Mouse (Mus musculus) CH12.LX (cell line): ENCODE measurements around the gene Bmpr1a. TPM values are rescaled to one million over a fixed set of nuclear protein-coding genes. Genes with fewer than 3 reads are reported as not detected.
"Not testable (repeated sequence)": the region's sequence is repeated elsewhere in the genome, so short reads cannot be mapped to it uniquely, and the experiment has no call there.

ENCODE experiments used
- DNase-seq: peaks from one replicate; pipeline ENCODE4 v3.0.0-alpha.2; 2013; ENCODE audit errors: extremely low read depth
- H3K27ac ChIP-seq: 2 replicates; pipeline ENCODE4 v1.5.1; 2012; ENCODE audit warnings: low read depth, mild to moderate bottlenecking, control low read depth, moderate library complexity; ENCODE audit not compliant: insufficient read depth
- H3K27me3 ChIP-seq: replicated peaks from 2 replicates; pipeline ENCODE3; 2012; ENCODE audit warnings: inconsistent platforms
- H3K36me3 ChIP-seq, 2 experiments: replicated peaks in 1 of 2; 2 replicates each; pipeline versions ENCODE3 to v1.6.1; 2012; ENCODE audit warnings: inconsistent platforms in 1 of 2, low read length in 1 of 2, mild to moderate bottlenecking in 1 of 2, mixed read lengths in 1 of 2, moderate library complexity in 1 of 2; ENCODE audit not compliant: control insufficient read depth in 1 of 2, insufficient read depth in 1 of 2
- H3K4me1 ChIP-seq, 2 experiments: 2 replicates each; pipeline ENCODE4 v1.6.1; 2012; ENCODE audit warnings: inconsistent platforms in 1 of 2, moderate library complexity in 1 of 2; ENCODE audit not compliant: insufficient read depth in 2 of 2, control insufficient read depth in 1 of 2
- H3K4me2 ChIP-seq: 2 replicates; pipeline ENCODE4 v1.6.1; 2012; ENCODE audit warnings: low read depth, mild to moderate bottlenecking, control low read depth; ENCODE audit not compliant: poor library complexity, insufficient read depth, severe bottlenecking
- H3K4me3 ChIP-seq, 3 experiments: fragments of 150-350 bp in 1 of 3; sonication (generic) in 1 of 3; replicated peaks in 1 of 3; 2 replicates each; pipeline versions ENCODE3 to v1.5.1; 2011 to 2012; ENCODE audit warnings: low read depth in 2 of 3, low read length in 2 of 3, mild to moderate bottlenecking in 2 of 3, moderate library complexity in 2 of 3, control low read depth in 1 of 3, improper control_type of control experiment in 1 of 3, inconsistent platforms in 1 of 3, mixed read lengths in 1 of 3; ENCODE audit not compliant: poor library complexity in 1 of 3
- H3K79me2 ChIP-seq: replicated peaks from 2 replicates; pipeline ENCODE4 v1.6.1; 2012; ENCODE audit warnings: mild to moderate bottlenecking, moderate library complexity; ENCODE audit not compliant: control insufficient read depth, poor library complexity, insufficient read depth, severe bottlenecking; ENCODE audit errors: extremely low read depth
- H3K9ac ChIP-seq: 2 replicates; pipeline ENCODE4 v1.6.1; 2012; ENCODE audit warnings: low read depth, mild to moderate bottlenecking, control low read depth, moderate library complexity; ENCODE audit not compliant: insufficient read depth
- H3K9me3 ChIP-seq: replicated peaks from 2 replicates; pipeline ENCODE3; 2012; ENCODE audit warnings: low read length, inconsistent platforms, mixed read lengths
- BHLHE40 ChIP-seq: IDR thresholded peaks from 2 replicates; pipeline ENCODE4 v1.6.1; 2011; ENCODE audit warnings: mild to moderate bottlenecking, low read depth, low read length, improper control_type of control experiment
- CHD1 ChIP-seq: IDR thresholded peaks from 2 replicates; pipeline ENCODE4 v1.6.1; 2012; ENCODE audit warnings: low read depth, low read length, improper control_type of control experiment, inconsistent platforms
- CTCF ChIP-seq, 2 experiments: IDR thresholded peaks in 1 of 2; conservative IDR thresholded peaks in 1 of 2; 2 replicates each; pipeline ENCODE4 v1.5.1; 2011 to 2012; ENCODE audit warnings: low read depth in 2 of 2, low read length in 2 of 2, improper control_type of control experiment in 1 of 2, inconsistent platforms in 1 of 2, mild to moderate bottlenecking in 1 of 2, moderate library complexity in 1 of 2
- GABPA ChIP-seq: IDR thresholded peaks from 2 replicates; pipeline ENCODE4 v1.6.1; 2012; ENCODE audit warnings: low read depth, low read length, improper control_type of control experiment, inconsistent platforms; ENCODE audit not compliant: insufficient replicate concordance
- IRF4 ChIP-seq: IDR thresholded peaks from 2 replicates; pipeline ENCODE4 v1.6.1; 2014; ENCODE audit warnings: low read depth, mild to moderate bottlenecking, inconsistent platforms, low read length, improper control_type of control experiment
- JUN ChIP-seq: IDR thresholded peaks from 2 replicates; pipeline ENCODE4 v1.6.1; 2011; ENCODE audit warnings: low read depth, mild to moderate bottlenecking, low read length, improper control_type of control experiment, moderate library complexity; ENCODE audit not compliant: insufficient read depth
- JUND ChIP-seq: conservative IDR thresholded peaks from 2 replicates; pipeline ENCODE4 v1.6.1; 2011; ENCODE audit warnings: low read depth, low read length, improper control_type of control experiment
- KAT2A ChIP-seq: IDR thresholded peaks from 2 replicates; pipeline ENCODE4 v1.6.1; 2012; ENCODE audit warnings: low read length, improper control_type of control experiment, inconsistent platforms; ENCODE audit not compliant: insufficient replicate concordance
- MAFK ChIP-seq: IDR thresholded peaks from 2 replicates; pipeline ENCODE4 v1.6.1; 2011; ENCODE audit warnings: low read length, improper control_type of control experiment; ENCODE audit not compliant: insufficient replicate concordance
- MAX ChIP-seq: IDR thresholded peaks from 2 replicates; pipeline ENCODE4 v1.6.1; 2011; ENCODE audit warnings: low read length, improper control_type of control experiment
- MAZ ChIP-seq: IDR thresholded peaks from 2 replicates; pipeline ENCODE4 v1.6.1; 2012; ENCODE audit warnings: low read depth, mild to moderate bottlenecking, inconsistent platforms, low read length, improper control_type of control experiment, moderate library complexity
- MEF2A ChIP-seq: IDR thresholded peaks from 2 replicates; pipeline ENCODE4 v1.6.1; 2014; ENCODE audit warnings: low read depth, mild to moderate bottlenecking, inconsistent platforms, low read length, improper control_type of control experiment, borderline replicate concordance
- MXI1 ChIP-seq: IDR thresholded peaks from 2 replicates; pipeline ENCODE4 v1.6.1; 2011; ENCODE audit warnings: mild to moderate bottlenecking, low read depth, low read length, improper control_type of control experiment
- MYC ChIP-seq: IDR thresholded peaks from 2 replicates; pipeline ENCODE4 v1.6.1; 2011; ENCODE audit warnings: low read depth, mild to moderate bottlenecking, improper control_type of control experiment, low read length
- NELFE ChIP-seq: IDR thresholded peaks from 2 replicates; pipeline ENCODE4 v1.6.1; 2011; ENCODE audit warnings: low read depth, low read length, improper control_type of control experiment
- NRF1 ChIP-seq: IDR thresholded peaks from 2 replicates; pipeline ENCODE4 v1.6.1; 2014; ENCODE audit warnings: low read depth, mild to moderate bottlenecking, inconsistent platforms, low read length, improper control_type of control experiment, moderate library complexity
- PAX5 ChIP-seq: IDR thresholded peaks from 2 replicates; pipeline ENCODE4 v1.6.1; 2012; ENCODE audit warnings: low read length, inconsistent platforms, mixed read lengths
- POLR2AphosphoS2 ChIP-seq: IDR thresholded peaks from 2 replicates; pipeline ENCODE4 v1.6.1; 2011; ENCODE audit warnings: low read depth, low read length, improper control_type of control experiment
- RAD21 ChIP-seq: IDR thresholded peaks from 2 replicates; pipeline ENCODE4 v1.6.1; 2011; ENCODE audit warnings: low read depth, mild to moderate bottlenecking, low read length, improper control_type of control experiment, moderate library complexity
- RCOR1 ChIP-seq: conservative IDR thresholded peaks from 2 replicates; pipeline ENCODE4 v1.6.1; 2012; ENCODE audit warnings: low read depth, mild to moderate bottlenecking, inconsistent platforms, low read length, improper control_type of control experiment
- SMC3 ChIP-seq: IDR thresholded peaks from 2 replicates; pipeline ENCODE4 v1.6.1; 2011; ENCODE audit warnings: low read depth, low read length, improper control_type of control experiment
- USF1 ChIP-seq: IDR thresholded peaks from 2 replicates; pipeline ENCODE4 v1.6.1; 2014; ENCODE audit warnings: low read depth, mild to moderate bottlenecking, inconsistent platforms, low read length, improper control_type of control experiment
- ZC3H11A ChIP-seq: IDR thresholded peaks from 2 replicates; pipeline ENCODE4 v1.6.1; 2012; ENCODE audit warnings: low read depth, mild to moderate bottlenecking, inconsistent platforms, low read length, improper control_type of control experiment
- dilution Hi-C: fragments of 300-500 bp; cut with MboI; formaldehyde crosslinking; loops from 2 replicates; pipeline ENCODE4 v1.14.3; 2020; ENCODE audit warnings: low sequenced_read_pairs; ENCODE audit not compliant: extremely low pct_unique_long_range_greater_than_20kb, extremely low pct_ligation_motif_present
- in situ Hi-C: fragments of 300-500 bp; cut with MboI; formaldehyde crosslinking; loops from 3 replicates; pipeline ENCODE4 v1.14.3; 2019; ENCODE audit warnings: low sequenced_read_pairs, low pct_ligation_motif_present, low pct_unique_long_range_greater_than_20kb, mixed read lengths
- polyA plus RNA-seq: library from polyadenylated mRNA; unstranded; fragments of >175 nt; gene quantifications from 2 replicates; pipeline ENCODE4 v1.2.1, GENCODE M21; 2012; ENCODE audit warnings: low read depth; ENCODE audit not compliant: insufficient read length
- total RNA-seq, 2 experiments: library from RNA; depleted of rRNA; stranded (reverse); fragments of 300-350 nt in 1 of 2; fragments of >200 nt in 1 of 2; gene quantifications; 2 replicates each; pipeline ENCODE4 v1.2.3; 2012 to 2014

Gene Bmpr1a
- total and polyA plus RNA-seq, 3 experiments: 26.2 to 46.7 (median 30.1) TPM

DNA sequence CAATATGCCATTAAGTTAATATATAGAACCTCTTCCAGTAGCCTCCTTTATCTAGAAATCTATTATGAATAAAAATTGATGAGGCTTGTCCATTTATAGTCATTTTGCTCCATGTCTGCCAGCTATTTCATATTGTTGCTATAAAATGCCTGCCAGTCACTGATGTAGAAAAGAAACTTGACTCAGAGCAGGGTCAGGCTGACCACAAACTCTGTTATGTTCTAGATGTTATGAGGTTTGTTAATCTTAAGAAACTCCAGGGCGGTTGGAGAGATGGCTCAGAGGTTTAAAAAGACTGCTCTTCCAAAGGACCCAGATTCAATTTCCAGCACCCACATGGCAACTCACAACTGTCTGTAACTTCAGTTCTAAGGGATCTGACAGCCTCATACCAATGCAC lies 82.1 kb downstream of the Bmpr1a start:
- dilution Hi-C loops (no loop called here), in situ Hi-C loops (loop anchor here (5.0 kb wide), 1 partner anchor 141 kb away; no protein-coding TSS in a partner anchor)
- DNase-seq: no peak
- H3K9ac ChIP-seq: no peak overlapping the region
- no peaks in the 10 kb centered on the region for H3K9me3 ChIP-seq
- H3K4me2 ChIP-seq: no peak overlapping the region
- H3K36me3 ChIP-seq: peaks cover 36 to 75% of the 10 kb centered on the region in 2 experiments
- no peak overlapping the region for H3K27ac ChIP-seq
- H3K27me3 ChIP-seq: no peaks in the 10 kb centered on the region
- no peak for TF ChIP-seq IRF4
- TF ChIP-seq NRF1: no peak
- TF ChIP-seq MAX: no peak
- no peak for TF ChIP-seq MYC
- no peaks in the 10 kb centered on the region for H3K4me1 ChIP-seq
- H3K79me2 ChIP-seq: no peaks in the 10 kb centered on the region
- H3K4me3 ChIP-seq: no peak overlapping the region

GRCm38 (mm10) chr14:34417501-34417900 lies 85.6 kb downstream of the Bmpr1a start:
- in situ Hi-C loops: no loop called here
- dilution Hi-C loops: no loop called here
- H3K4me1 ChIP-seq: no peaks in the 10 kb centered on the region
- no peak overlapping the region for H3K27ac ChIP-seq
- H3K4me2 ChIP-seq: no peak overlapping the region
- no peaks in the 10 kb centered on the region for H3K79me2 ChIP-seq
- TF ChIP-seq MEF2A: no peak
- TF ChIP-seq PAX5: no peak
- no peak for TF ChIP-seq POLR2AphosphoS2
- TF ChIP-seq USF1: no peak
- TF ChIP-seq MXI1: no peak
- TF ChIP-seq JUN: no peak
- TF ChIP-seq ZC3H11A: no peak
- TF ChIP-seq KAT2A: no peak
- TF ChIP-seq CHD1: no peak
- no peak for TF ChIP-seq MAZ
- no peak for TF ChIP-seq NELFE
- no peak for TF ChIP-seq CTCF (conservative IDR thresholded peaks at IDR 0.05 in 1 of 2, IDR thresholded peaks at IDR 0.05 in 1 of 2; ENCODE audit: low read depth in 2 of 2, low read length in 2 of 2)
- no peak for TF ChIP-seq MAFK
- TF ChIP-seq RAD21: no peak
- no peak for TF ChIP-seq GABPA
- no peak for TF ChIP-seq NRF1
- TF ChIP-seq SMC3: no peak
- no peak for TF ChIP-seq RCOR1
- TF ChIP-seq BHLHE40: no peak
- no peak for TF ChIP-seq JUND
- no peaks in the 10 kb centered on the region for H3K27me3 ChIP-seq
- no peak overlapping the region for H3K9ac ChIP-seq
- H3K36me3 ChIP-seq: peaks cover 35 to 72% of the 10 kb centered on the region in 2 experiments
- H3K4me3 ChIP-seq: no peak overlapping the region
- DNase-seq: no peak
- H3K9me3 ChIP-seq: no peaks in the 10 kb centered on the region

DNA sequence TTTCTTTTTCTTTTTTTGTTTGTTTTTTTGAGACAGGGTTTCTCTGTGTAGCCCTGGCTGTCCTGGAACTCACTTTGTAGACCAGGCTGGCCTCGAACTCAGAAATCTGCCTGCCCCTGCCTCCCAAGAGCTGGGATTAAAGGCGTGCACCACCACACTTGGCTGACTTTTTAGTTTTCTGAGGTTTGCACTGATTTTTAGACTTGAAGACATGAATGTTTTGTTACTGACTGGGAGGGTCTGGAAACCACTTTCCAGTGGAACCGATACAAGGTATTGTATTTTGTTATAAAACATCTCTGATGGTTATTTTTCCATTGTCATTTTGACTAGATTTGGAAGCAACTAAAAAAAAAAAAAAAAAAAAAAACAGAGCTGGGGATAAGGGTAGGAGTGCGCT lies 86.2 kb downstream of the Bmpr1a start:
- in situ Hi-C loops, H3K4me1 ChIP-seq, H3K4me3 ChIP-seq, H3K9me3 ChIP-seq, H3K79me2 ChIP-seq, H3K4me2 ChIP-seq, dilution Hi-C loops, DNase-seq, H3K27me3 ChIP-seq, H3K9ac ChIP-seq, H3K27ac ChIP-seq: not testable (repeated sequence)
- H3K36me3 ChIP-seq: peaks cover 34 to 72% of the 10 kb centered on the region in 2 experiments
